Mouse (Mus musculus) E14TG2a.4 (cell line): ENCODE measurements around the gene Apaf1.

Experiments used
- H3K27me3 ChIP-seq: 2 replicates; pipeline ENCODE4 v1.6.1; 2014; ENCODE audit warnings: low read length, control low read depth; ENCODE audit not compliant: insufficient read depth
- H3K36me3 ChIP-seq: 2 replicates; pipeline ENCODE4 v1.6.1; 2014; ENCODE audit warnings: low read length, control low read depth; ENCODE audit not compliant: insufficient read depth
- H3K4me1 ChIP-seq: replicated peaks from 2 replicates; pipeline ENCODE4 v1.6.1; 2014; ENCODE audit warnings: low read depth, low read length, control low read depth
- H3K4me3 ChIP-seq: replicated peaks from 2 replicates; pipeline ENCODE4 v1.5.1; 2014; ENCODE audit warnings: mild to moderate bottlenecking, low read length
- H3K9me3 ChIP-seq: 2 replicates; pipeline ENCODE4 v1.6.1; 2014; ENCODE audit warnings: low read length, control low read depth
- CTCF ChIP-seq: conservative IDR thresholded peaks from 2 replicates; pipeline ENCODE4 v1.5.1; 2014; ENCODE audit warnings: low read length
- NANOG ChIP-seq: IDR thresholded peaks from 2 replicates; pipeline ENCODE4 v1.6.1; 2014; ENCODE audit warnings: borderline replicate concordance, low read length, mixed read lengths
- POU5F1 ChIP-seq: IDR thresholded peaks from 2 replicates; pipeline ENCODE4 v1.6.1; 2014; ENCODE audit warnings: low read length, borderline replicate concordance

Apaf1 gene

GRCm38 (mm10) chr10:91062355-91062754 lies 20.2 kb downstream of the Apaf1 start:
- H3K9me3 ChIP-seq, result peaks cover 6% of the 10 kb centered on the region; the same call in 1 of the 2 replicates
- H3K27me3 ChIP-seq, result no peaks in the 10 kb centered on the region
- peaks cover 53% of the 10 kb centered on the region for H3K36me3 ChIP-seq
- H3K4me3 ChIP-seq, result no peak overlapping the region
- no peak for TF ChIP-seq CTCF
- peaks cover 16% of the 10 kb centered on the region for H3K4me1 ChIP-seq

GRCm38 (mm10) chr10:91060742-91061141 lies 21.8 kb downstream of the Apaf1 start:
- Histone ChIP-seq H3K27me3 (no peaks in the 10 kb centered on the region), H3K4me3 (no peak overlapping the region), H3K4me1 (peaks cover 16% of the 10 kb centered on the region), H3K9me3 (no peaks in the 10 kb centered on the region), H3K36me3 (peaks cover 37% of the 10 kb centered on the region)
- TF ChIP-seq CTCF, result peak; percentile 45
- TF ChIP-seq POU5F1, result no peak

- TF ChIP-seq CTCF (no peak), POU5F1 (no peak), NANOG (no peak)
- Histone ChIP-seq H3K4me1 (no peaks in the 10 kb centered on the region), H3K4me3 (no peak overlapping the region), H3K36me3 (peaks cover 43% of the 10 kb centered on the region), H3K27me3 (no peaks in the 10 kb centered on the region), H3K9me3 (no peaks in the 10 kb centered on the region)
Observed at GRCm38 (mm10) chr10:91052734-91053133, 29.8 kb downstream of the Apaf1 start.

GRCm38 (mm10) chr10:91051156-91051555 lies 31.4 kb downstream of the Apaf1 start:
- no peak overlapping the region for H3K4me3 ChIP-seq
- no peaks in the 10 kb centered on the region for H3K9me3 ChIP-seq
- H3K36me3 ChIP-seq, result peaks cover 54% of the 10 kb centered on the region
- no peaks in the 10 kb centered on the region for H3K4me1 ChIP-seq
- TF ChIP-seq CTCF, result no peak
- no peak for TF ChIP-seq POU5F1
- no peak for TF ChIP-seq NANOG
- no peaks in the 10 kb centered on the region for H3K27me3 ChIP-seq

DNA sequence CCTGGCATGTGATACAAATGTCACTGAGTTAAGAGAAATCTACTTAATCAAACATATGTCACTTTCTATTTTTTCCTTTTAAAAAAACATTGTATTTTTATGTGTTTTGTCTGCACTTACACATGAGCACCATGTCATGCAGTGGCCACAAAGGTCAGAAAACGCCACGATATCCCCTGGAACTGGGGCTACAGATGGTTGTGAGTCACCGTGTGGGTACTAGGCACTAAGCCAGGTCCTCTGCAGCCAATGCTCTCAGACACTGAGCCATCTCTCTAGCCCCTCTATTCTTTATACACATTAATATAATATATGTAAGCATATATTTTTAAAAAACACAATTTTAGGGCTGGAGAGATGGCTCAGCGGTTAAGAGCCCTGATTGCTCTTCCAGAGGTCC lies 32.9 kb downstream of the Apaf1 start:
- TF ChIP-seq NANOG, result no peak
- TF ChIP-seq CTCF, result no peak
- TF ChIP-seq POU5F1, result no peak

GRCm38 (mm10) chr10:91033942-91034341 lies 48.6 kb downstream of the Apaf1 start:
- peaks cover 30% of the 10 kb centered on the region for H3K36me3 ChIP-seq
- no peak overlapping the region for H3K4me3 ChIP-seq
- H3K4me1 ChIP-seq, result peaks cover 10% of the 10 kb centered on the region
- no peaks in the 10 kb centered on the region for H3K27me3 ChIP-seq
- H3K9me3 ChIP-seq, result no peaks in the 10 kb centered on the region
- TF ChIP-seq CTCF, result peak; percentile 85
- no peak for TF ChIP-seq POU5F1

More for the DNA sequence above, 32.9 kb downstream of the Apaf1 start:
- Histone ChIP-seq H3K27me3 (no peaks in the 10 kb centered on the region), H3K4me3 (no peak overlapping the region), H3K36me3 (peaks cover 52% of the 10 kb centered on the region), H3K4me1 (no peaks in the 10 kb centered on the region), H3K9me3 (no peaks in the 10 kb centered on the region)

DNA sequence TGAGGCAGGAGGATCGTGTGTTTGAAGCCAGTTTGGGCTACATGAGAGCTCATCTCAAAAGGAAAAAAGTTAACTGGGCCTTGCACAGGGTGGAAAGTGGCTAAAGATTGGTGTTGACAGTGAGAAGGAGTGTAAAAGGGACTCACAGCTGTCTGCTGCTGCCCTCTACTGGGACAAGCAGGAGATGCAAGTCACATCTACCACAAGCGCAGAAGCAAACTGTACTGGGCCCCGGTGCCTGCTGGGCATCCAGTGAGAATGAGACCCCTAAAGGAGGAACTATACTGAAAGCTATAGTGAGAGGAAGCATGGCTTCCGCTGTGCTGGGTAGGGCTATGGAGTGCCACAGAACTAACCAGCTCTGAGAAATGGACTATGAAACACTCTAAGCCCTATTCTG lies 50.2 kb downstream of the Apaf1 start:
- TF ChIP-seq NANOG (no peak), CTCF (peak; percentile 82)
- Histone ChIP-seq H3K36me3 (peaks cover 21% of the 10 kb centered on the region), H3K27me3 (no peaks in the 10 kb centered on the region), H3K4me3 (no peak overlapping the region), H3K4me1 (peaks cover 25% of the 10 kb centered on the region), H3K9me3 (no peaks in the 10 kb centered on the region)

GRCm38 (mm10) chr10:91031176-91031575 lies 51.4 kb downstream of the Apaf1 start:
- H3K27me3 ChIP-seq, result no peaks in the 10 kb centered on the region
- TF ChIP-seq NANOG (no peak), CTCF (no peak), POU5F1 (no peak)
- peaks cover 12% of the 10 kb centered on the region for H3K36me3 ChIP-seq
- H3K4me1 ChIP-seq, result peaks cover 26% of the 10 kb centered on the region
- no peaks in the 10 kb centered on the region for H3K9me3 ChIP-seq
- H3K4me3 ChIP-seq, result no peak overlapping the region

- H3K27me3 ChIP-seq, result no peaks in the 10 kb centered on the region
- no peaks in the 10 kb centered on the region for H3K9me3 ChIP-seq
- peaks cover 23% of the 10 kb centered on the region for H3K4me1 ChIP-seq
- TF ChIP-seq CTCF, result no peak
- no peak for TF ChIP-seq NANOG
- TF ChIP-seq POU5F1, result no peak
- H3K4me3 ChIP-seq, result no peak overlapping the region
- H3K36me3 ChIP-seq, result peaks cover 12% of the 10 kb centered on the region
Observed at GRCm38 (mm10) chr10:91029002-91029539, 53.5 kb downstream of the Apaf1 start.
